Mouse (Mus musculus): ENCODE results near the gene Fam184a. TPM values are rescaled to one million over a fixed set of nuclear protein-coding genes. Genes with fewer than 3 reads are reported as not detected.

Fam184a gene
- polyA plus RNA-seq (2015; fragmentation: Nextera tagmentation; extraction: Ambion mirVana) = 3.2 and 4.7 TPM in 2 replicates

GRCm38 (mm10) chr10:53750955-53751652 lies at the start of gene Fam184a:
Fam184a (minus strand) TSS chr10:53751123.
- ATAC-seq (ENCODE audit: low read depth) = peak; percentile 85
- Histone ChIP-seq H3K9ac (ENCODE audit: low read length) (peak within 1 kb of the TSS; percentile 73), H3K36me3 (ENCODE audit: control insufficient read depth, insufficient read depth, low read length) (no peaks in the 10 kb centered on the region), H3K4me1 (replicated peaks; ENCODE audit: control insufficient read depth, insufficient read depth, low read length) (no peaks in the 10 kb centered on the region), H3K4me2 (ENCODE audit: low read depth, low read length) (peak within 1 kb of the TSS; percentile 98), H3K4me3 (ENCODE audit: low read length) (peak within 1 kb of the TSS; percentile 75), H3K9me3 (ENCODE audit: control insufficient read depth, low read length) (no peaks in the 10 kb centered on the region), H3K27ac (ENCODE audit: low read length) (no peak within 1 kb of the TSS), H3K27me3 (ENCODE audit: control insufficient read depth, insufficient read depth, low read depth, low read length) (peaks cover 10% of the 10 kb centered on the region)
- 3% methylated on average over 48 of the region's 71 CpGs for WGBS

GRCm38 (mm10) chr10:53796258-53796581 lies 45.3 kb upstream of the Fam184a start:
- WGBS = 88% methylated on average over 1 of the region's 1 CpGs
- no peaks in the 10 kb centered on the region for H3K4me1 ChIP-seq (replicated peaks; ENCODE audit: control insufficient read depth, insufficient read depth, low read length)
- no peaks in the 10 kb centered on the region for H3K27me3 ChIP-seq (ENCODE audit: control insufficient read depth, insufficient read depth, low read depth, low read length)
- ATAC-seq (ENCODE audit: low read depth) = no peak
- no peak overlapping the region for H3K4me3 ChIP-seq (ENCODE audit: low read length)
- no peak overlapping the region for H3K9ac ChIP-seq (ENCODE audit: low read length)
- H3K27ac ChIP-seq (ENCODE audit: low read length) = no peak overlapping the region
- H3K36me3 ChIP-seq (ENCODE audit: control insufficient read depth, insufficient read depth, low read length) = no peaks in the 10 kb centered on the region
- no peak overlapping the region for H3K4me2 ChIP-seq (ENCODE audit: low read depth, low read length)
- H3K9me3 ChIP-seq (ENCODE audit: control insufficient read depth, low read length) = no peaks in the 10 kb centered on the region

DNA sequence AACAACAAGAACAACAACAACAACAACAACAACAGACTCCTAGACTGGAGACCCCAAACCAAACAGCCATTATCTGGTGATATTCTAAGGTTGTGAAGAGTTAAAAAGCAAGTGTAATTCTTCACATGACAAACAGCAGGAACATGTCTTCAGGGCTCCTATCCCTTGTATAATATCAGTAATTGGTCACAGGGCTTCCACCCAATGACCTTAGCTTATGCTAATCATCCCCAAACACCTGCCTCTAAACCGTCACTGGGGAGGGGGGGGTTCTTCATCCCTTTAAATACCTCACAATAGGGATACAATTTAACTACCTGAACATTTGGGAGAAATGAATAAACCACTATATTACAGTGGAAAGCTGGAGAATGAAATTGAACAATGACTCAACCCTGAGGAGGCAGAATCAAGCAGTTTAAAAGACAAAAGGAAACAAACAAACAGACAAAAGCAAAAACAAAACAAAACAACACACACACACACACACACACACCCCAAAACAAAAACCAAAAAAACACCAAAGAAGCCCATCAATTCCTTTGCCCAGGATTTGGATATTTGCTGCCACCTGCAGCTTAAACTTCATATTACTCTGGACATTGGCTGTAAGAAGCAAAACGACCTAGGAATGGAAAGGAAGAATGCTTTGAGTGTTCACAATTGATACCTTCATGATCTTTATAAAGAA lies 44.8 kb upstream of the Fam184a start:
- Histone ChIP-seq H3K27ac (ENCODE audit: low read length) (no peak overlapping the region), H3K36me3 (ENCODE audit: control insufficient read depth, insufficient read depth, low read length) (no peaks in the 10 kb centered on the region), H3K27me3 (ENCODE audit: control insufficient read depth, insufficient read depth, low read depth, low read length) (no peaks in the 10 kb centered on the region), H3K9ac (ENCODE audit: low read length) (no peak overlapping the region), H3K4me3 (ENCODE audit: low read length) (no peak overlapping the region), H3K4me1 (replicated peaks; ENCODE audit: control insufficient read depth, insufficient read depth, low read length) (no peaks in the 10 kb centered on the region), H3K4me2 (ENCODE audit: low read depth, low read length) (no peak overlapping the region), H3K9me3 (ENCODE audit: control insufficient read depth, low read length) (no peaks in the 10 kb centered on the region)
- ATAC-seq (ENCODE audit: low read depth) = no peak
- 7% methylated on average over 2 of the region's 2 CpGs for WGBS

GRCm38 (mm10) chr10:53791281-53791680 lies 40.4 kb upstream of the Fam184a start:
- no peak overlapping the region for H3K27ac ChIP-seq (ENCODE audit: low read length)
- ATAC-seq (ENCODE audit: low read depth) = no peak
- peaks cover 4% of the 10 kb centered on the region; the same call in 1 of the 2 replicates for H3K9me3 ChIP-seq (ENCODE audit: control insufficient read depth, low read length)
- no peak overlapping the region for H3K4me2 ChIP-seq (ENCODE audit: low read depth, low read length)
- no peaks in the 10 kb centered on the region for H3K4me1 ChIP-seq (replicated peaks; ENCODE audit: control insufficient read depth, insufficient read depth, low read length)
- H3K4me3 ChIP-seq (ENCODE audit: low read length) = no peak overlapping the region
- no peak overlapping the region for H3K9ac ChIP-seq (ENCODE audit: low read length)
- no peaks in the 10 kb centered on the region for H3K27me3 ChIP-seq (ENCODE audit: control insufficient read depth, insufficient read depth, low read depth, low read length)
- 74% methylated on average over 2 of the region's 2 CpGs for WGBS
- no peaks in the 10 kb centered on the region for H3K36me3 ChIP-seq (ENCODE audit: control insufficient read depth, insufficient read depth, low read length)

DNA sequence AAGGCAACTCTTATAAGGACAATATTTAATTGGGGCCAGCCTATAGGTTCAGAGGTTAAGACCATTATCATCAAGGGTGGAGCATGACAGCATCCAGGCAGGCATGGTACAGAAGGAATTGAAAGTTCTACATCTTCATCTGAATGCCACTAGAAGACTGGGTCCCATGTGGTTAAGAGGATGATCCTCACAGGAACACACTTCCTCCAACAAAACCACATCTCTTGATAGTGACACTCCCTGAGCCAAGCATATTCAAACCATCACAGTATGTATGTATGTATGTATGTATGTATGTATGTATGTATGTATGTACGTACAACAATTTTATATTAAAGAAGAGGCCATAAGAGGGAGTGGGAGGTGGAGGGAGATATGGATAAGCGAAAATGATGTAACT lies 25.7 kb upstream of the Fam184a start:
- Histone ChIP-seq H3K4me1 (replicated peaks; ENCODE audit: control insufficient read depth, insufficient read depth, low read length) (no peaks in the 10 kb centered on the region), H3K4me2 (ENCODE audit: low read depth, low read length) (no peak overlapping the region), H3K9me3 (ENCODE audit: control insufficient read depth, low read length) (no peaks in the 10 kb centered on the region), H3K27me3 (ENCODE audit: control insufficient read depth, insufficient read depth, low read depth, low read length) (no peaks in the 10 kb centered on the region), H3K27ac (ENCODE audit: low read length) (no peak overlapping the region), H3K9ac (ENCODE audit: low read length) (no peak overlapping the region), H3K36me3 (ENCODE audit: control insufficient read depth, insufficient read depth, low read length) (no peaks in the 10 kb centered on the region), H3K4me3 (ENCODE audit: low read length) (no peak overlapping the region)
- no peak for ATAC-seq (ENCODE audit: low read depth)
- WGBS = 78% methylated on average over 2 of the region's 2 CpGs

DNA sequence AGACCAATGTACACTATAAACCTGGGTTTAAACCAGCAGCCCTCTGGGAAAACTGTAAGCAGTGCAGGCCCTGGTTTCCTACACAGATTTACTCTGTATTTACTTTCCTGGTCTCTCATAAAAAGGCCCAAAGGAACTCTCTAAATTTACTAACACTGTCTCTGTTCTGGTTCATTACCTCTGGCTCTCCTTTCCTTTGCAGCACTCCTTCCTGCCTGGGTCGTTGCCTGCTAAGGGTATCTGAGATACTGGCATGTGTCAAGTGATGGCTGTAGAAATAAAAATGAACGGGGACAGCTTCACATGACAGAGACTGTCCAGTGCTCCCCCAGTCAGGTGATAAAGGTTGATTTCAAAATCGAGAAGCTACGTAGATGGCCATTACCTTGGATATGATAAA lies 21.8 kb upstream of the Fam184a start:
- no peak for ATAC-seq (ENCODE audit: low read depth)
- no peak overlapping the region for H3K4me2 ChIP-seq (ENCODE audit: low read depth, low read length)
- no peaks in the 10 kb centered on the region for H3K27me3 ChIP-seq (ENCODE audit: control insufficient read depth, insufficient read depth, low read depth, low read length)
- no peaks in the 10 kb centered on the region for H3K9me3 ChIP-seq (ENCODE audit: control insufficient read depth, low read length)
- H3K4me1 ChIP-seq (replicated peaks; ENCODE audit: control insufficient read depth, insufficient read depth, low read length) = no peaks in the 10 kb centered on the region
- WGBS = 54% methylated on average over 4 of the region's 4 CpGs
- H3K36me3 ChIP-seq (ENCODE audit: control insufficient read depth, insufficient read depth, low read length) = no peaks in the 10 kb centered on the region
- H3K9ac ChIP-seq (ENCODE audit: low read length) = no peak overlapping the region
- H3K27ac ChIP-seq (ENCODE audit: low read length) = no peak overlapping the region
- no peak overlapping the region for H3K4me3 ChIP-seq (ENCODE audit: low read length)

GRCm38 (mm10) chr10:53771480-53771879 lies 20.6 kb upstream of the Fam184a start:
- H3K4me2 ChIP-seq (ENCODE audit: low read depth, low read length) = no peak overlapping the region
- no peak overlapping the region for H3K4me3 ChIP-seq (ENCODE audit: low read length)
- H3K9ac ChIP-seq (ENCODE audit: low read length) = no peak overlapping the region
- no peaks in the 10 kb centered on the region for H3K27me3 ChIP-seq (ENCODE audit: control insufficient read depth, insufficient read depth, low read depth, low read length)
- 48% methylated on average over 2 of the region's 2 CpGs for WGBS
- no peaks in the 10 kb centered on the region for H3K4me1 ChIP-seq (replicated peaks; ENCODE audit: control insufficient read depth, insufficient read depth, low read length)
- no peak for ATAC-seq (ENCODE audit: low read depth)
- no peak overlapping the region for H3K27ac ChIP-seq (ENCODE audit: low read length)
- H3K9me3 ChIP-seq (ENCODE audit: control insufficient read depth, low read length) = no peaks in the 10 kb centered on the region
- H3K36me3 ChIP-seq (ENCODE audit: control insufficient read depth, insufficient read depth, low read length) = no peaks in the 10 kb centered on the region

GRCm38 (mm10) chr10:53768745-53769144 lies 17.8 kb upstream of the Fam184a start:
- ATAC-seq (ENCODE audit: low read depth) = no peak
- Histone ChIP-seq H3K4me2 (ENCODE audit: low read depth, low read length) (no peak overlapping the region), H3K27me3 (ENCODE audit: control insufficient read depth, insufficient read depth, low read depth, low read length) (no peaks in the 10 kb centered on the region), H3K9ac (ENCODE audit: low read length) (no peak overlapping the region), H3K4me1 (replicated peaks; ENCODE audit: control insufficient read depth, insufficient read depth, low read length) (no peaks in the 10 kb centered on the region), H3K36me3 (ENCODE audit: control insufficient read depth, insufficient read depth, low read length) (no peaks in the 10 kb centered on the region), H3K9me3 (ENCODE audit: control insufficient read depth, low read length) (no peaks in the 10 kb centered on the region), H3K4me3 (ENCODE audit: low read length) (no peak overlapping the region), H3K27ac (ENCODE audit: low read length) (no peak overlapping the region)
- 72% methylated on average over 3 of the region's 3 CpGs for WGBS

GRCm38 (mm10) chr10:53765471-53765870 lies 14.5 kb upstream of the Fam184a start:
- no peak overlapping the region for H3K27ac ChIP-seq (ENCODE audit: low read length)
- H3K4me3 ChIP-seq (ENCODE audit: low read length) = no peak overlapping the region
- H3K36me3 ChIP-seq (ENCODE audit: control insufficient read depth, insufficient read depth, low read length) = no peaks in the 10 kb centered on the region
- H3K27me3 ChIP-seq (ENCODE audit: control insufficient read depth, insufficient read depth, low read depth, low read length) = no peaks in the 10 kb centered on the region
- no peak overlapping the region for H3K4me2 ChIP-seq (ENCODE audit: low read depth, low read length)
- H3K9me3 ChIP-seq (ENCODE audit: control insufficient read depth, low read length) = no peaks in the 10 kb centered on the region
- no peak overlapping the region for H3K9ac ChIP-seq (ENCODE audit: low read length)
- WGBS = 74% methylated on average over 4 of the region's 4 CpGs
- ATAC-seq (ENCODE audit: low read depth) = no peak
- no peaks in the 10 kb centered on the region for H3K4me1 ChIP-seq (replicated peaks; ENCODE audit: control insufficient read depth, insufficient read depth, low read length)

All from lung, embryonic 16.5 days (tissue).